Mouse (Mus musculus) ovary, postnatal 36 days (tissue): ENCODE results near the gene Slc29a1.
"Not testable (repeated sequence)": the region's sequence is repeated elsewhere in the genome, so short reads cannot be mapped to it uniquely, and the experiment has no call there.

Experiments used
- DNase-seq: peaks from one replicate; pipeline ENCODE4 v3.0.0; 2022; ENCODE audit warnings: low spot score, mixed read lengths

Slc29a1 gene

DNA sequence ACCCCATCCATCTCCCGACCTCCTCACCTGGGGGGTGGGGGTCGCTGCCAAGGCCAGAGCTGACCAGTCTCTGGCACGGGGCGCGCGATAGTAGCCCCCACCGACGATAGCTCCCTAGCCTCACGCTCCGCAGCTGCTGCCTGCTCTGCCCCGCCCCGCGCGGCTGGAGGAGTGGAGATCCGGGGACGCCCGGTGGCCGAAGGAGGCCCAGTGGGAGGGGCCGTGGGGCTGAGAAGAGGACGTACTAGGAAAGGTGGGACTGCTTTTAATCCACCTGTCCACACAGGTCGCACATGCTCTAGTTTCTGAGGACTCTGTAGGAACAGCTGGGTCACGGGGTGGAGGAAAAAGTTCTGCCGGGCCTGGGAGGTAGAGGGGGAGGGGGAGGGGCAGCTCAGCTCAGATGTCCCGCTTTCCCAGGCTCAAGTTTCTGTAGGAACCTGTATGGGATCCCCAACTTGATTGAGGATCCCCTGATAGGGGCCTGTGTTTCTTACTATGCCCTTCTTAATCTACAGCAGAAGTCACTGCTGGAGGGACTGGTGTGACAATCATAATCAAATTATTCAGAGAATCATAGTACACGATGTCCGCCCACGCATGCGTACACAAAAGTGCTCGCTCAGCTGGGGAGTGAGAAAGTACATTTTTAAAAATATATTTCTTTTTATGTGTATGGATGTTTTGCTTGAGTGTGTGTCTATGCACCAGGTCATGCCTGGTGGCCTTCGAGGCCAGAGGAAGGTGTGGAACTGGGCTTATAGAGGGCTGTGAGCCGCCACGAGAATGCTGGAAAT lies at the start of gene Slc29a1:
Gene Slc29a1 (minus strand): TSS at position 161 of the 797 bp plus-strand sequence.
- peak; percentile 75 for DNase-seq

DNA sequence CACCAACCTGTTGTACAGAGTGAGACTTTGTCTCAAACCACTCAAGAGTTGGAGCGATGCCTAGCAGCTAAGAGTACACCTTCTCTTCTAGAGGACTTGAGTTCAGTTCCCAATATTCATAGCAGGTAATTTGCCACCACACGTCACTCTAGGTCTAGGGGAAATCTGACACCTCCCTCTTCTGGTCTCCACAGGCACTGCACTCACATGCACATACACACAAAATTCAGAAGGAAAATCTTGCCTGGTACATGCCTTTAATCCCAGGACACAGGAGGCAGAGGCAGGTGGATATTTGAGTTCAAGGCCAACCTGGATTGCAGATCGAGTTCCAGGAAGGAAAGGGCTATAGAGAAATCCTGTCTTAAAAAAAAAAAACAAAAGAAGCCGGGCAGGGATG lies 44.8 kb upstream of the Slc29a1 start:
- DNase-seq, result no peak

DNA sequence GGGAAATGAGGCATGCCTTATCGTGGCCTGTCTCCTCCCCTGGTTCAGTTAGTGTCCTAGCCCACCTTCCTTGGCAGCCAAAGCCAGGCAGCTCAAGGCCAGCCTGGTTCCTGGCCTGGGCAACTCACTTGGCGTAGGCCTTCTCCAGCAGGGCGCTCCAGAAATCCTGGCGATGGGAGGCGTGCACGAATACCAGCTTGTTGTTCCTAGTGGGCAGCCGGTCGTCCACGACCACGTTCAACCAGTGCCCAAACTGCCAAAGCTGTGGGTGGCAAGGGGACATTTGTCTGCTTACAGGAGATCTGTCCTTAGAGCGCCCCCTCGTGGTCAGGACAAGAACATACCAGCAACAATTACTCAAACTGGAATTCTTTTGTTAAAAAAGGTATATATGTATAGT lies 43.3 kb upstream of the Slc29a1 start:
- DNase-seq, result peak; percentile 70

DNA sequence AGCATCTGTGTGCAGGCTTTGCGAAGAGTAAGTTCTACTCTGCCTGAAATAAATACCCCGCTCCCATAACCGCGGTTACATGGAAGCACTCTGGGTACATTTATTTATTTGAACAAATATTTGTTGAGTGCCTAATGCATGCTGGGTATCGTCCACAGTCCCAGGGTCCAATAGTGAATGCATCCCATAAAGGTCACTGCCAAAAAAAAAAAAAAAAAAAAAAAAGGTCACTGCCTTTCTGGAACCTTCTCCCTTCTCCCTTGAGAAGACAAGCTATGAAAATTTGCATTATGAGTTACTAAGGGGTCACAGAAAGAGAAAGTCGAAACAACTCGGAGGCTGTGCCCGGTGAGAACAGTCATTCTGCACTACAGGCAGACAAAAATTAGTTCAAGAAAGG lies 42.6 kb upstream of the Slc29a1 start:
- no peak for DNase-seq

DNA sequence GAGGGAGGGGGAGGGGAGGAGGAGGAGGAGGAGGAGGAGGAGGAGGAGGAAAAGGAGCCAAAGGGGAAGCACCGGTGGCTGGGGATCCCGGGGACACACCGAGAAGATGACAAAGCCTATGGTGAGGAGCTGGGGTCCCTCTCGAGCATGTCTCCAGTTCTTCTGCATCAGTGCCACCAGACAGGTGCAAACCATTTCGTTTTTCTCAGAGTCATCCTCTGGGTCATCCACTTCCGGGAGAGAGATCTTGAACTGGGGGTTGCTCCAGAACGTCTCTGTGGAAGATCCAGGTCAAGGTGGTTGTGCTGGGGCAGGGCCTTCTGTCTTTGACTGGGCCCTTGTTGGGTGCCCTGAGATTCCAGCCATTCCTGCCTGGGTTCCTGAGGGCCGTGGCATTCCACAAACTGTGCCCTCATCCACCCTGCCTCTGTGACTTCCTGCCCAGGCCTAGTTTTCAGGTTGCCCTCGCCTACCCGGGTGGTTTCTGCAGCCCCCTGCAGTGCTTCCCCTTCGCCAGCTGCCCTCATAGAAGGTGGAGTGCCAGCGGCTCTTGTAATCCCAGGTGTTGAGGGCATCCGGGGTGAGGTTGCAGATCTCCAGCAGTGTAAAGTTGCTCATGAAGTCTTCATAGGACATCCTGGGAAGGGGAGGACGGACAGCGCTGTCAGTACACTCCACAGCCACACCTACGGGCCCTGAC lies 39.3 kb upstream of the Slc29a1 start:
- no peak for DNase-seq

DNA sequence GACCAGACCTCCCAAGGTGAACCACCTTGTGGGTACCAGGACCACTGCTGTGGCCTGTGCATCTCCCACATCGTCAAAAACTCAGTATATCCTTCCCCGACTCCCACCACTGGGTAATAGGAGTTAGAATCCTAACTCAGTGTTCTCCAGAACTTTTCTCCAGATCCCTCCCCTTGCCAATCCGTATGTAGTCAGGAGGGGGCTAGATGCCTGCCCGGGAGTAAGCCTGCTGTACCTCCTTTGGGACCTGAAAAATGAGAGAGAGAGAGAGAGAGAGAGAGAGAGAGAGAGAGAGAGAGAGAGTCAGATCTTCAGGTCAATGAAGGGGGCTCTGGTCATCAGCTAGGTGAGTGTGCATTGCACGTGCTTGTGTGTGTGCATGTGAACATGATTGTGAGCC lies 34.6 kb upstream of the Slc29a1 start:
- no peak for DNase-seq

DNA sequence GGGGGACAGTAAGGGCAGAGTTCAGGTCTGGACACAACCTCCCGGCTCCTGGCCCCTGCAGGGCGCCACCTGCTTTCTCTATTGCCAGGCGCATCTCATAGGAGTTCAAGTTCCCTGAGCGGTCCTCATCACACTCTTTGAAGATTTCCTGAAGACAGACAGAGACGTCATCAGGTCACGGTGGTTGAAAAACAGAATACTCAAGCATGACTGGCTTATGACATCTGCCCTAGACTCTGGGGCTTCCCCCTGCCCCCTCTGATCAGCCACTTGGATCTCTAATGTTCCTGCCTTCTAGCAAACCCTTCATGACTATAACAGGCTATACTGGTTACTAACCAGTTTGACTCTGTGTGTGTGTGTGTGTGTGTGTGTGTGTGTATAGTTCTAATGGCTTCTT lies 32.5 kb upstream of the Slc29a1 start:
- DNase-seq, result no peak

DNA sequence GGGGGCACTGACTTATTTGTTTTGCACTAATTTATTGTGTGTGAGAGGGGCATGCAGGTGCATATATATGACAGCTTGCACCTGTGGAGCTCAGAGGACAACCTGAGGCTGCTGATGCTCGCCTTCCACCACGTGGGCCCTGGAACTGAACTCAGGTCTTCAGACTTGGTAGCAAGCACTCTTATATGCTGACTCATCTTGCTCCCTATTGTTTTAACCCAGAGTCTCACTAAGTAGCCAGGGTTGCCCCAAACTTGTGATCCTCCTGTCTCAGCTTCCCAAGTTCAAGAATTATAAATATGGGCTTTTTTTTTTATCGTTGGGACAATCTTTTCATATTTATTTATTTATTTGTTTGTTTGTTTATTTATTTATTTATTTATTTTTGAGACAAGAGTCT lies 31.6 kb upstream of the Slc29a1 start:
- DNase-seq, result no peak

DNA sequence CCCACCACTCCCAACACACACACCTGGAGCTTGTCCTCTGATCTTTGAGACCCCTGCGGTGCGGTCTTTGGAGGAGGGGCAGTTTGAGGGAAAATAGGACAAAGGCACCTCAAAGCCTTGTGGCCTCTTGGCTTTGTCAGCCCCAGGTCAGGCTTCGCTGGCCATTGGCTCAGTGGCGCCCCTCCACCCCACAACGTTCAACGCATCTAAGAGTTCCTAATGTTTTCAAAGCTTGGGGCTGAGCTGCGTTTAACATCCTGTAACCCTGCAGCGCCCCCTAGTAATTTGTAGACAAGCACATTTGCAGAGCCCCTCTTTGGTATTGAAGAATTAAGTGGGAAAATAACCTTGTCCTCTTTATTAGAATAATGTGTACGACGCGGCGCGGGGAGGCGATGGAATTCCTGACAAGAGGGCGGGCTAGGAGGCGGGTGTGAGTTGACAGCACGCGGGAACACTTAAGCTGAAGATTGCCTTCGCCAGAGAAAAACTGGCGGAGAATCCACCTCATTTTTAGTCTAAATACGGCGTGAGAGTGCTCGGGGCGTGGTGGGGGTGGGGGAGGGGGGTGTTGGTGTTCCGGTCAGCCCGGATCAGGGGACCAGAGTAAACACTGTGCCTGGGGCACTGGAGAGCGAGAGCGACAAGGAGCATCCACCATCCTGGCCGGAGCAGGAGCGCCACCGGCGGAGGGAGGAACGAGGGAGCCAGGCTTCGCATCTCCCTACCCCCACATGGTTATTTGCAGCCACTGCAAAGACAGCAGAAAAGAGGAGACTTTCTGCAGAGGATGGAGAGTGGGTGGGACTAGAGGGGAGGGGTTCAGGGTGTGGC lies 30.7 kb upstream of the Slc29a1 start:
- DNase-seq, result peak; percentile 59

DNA sequence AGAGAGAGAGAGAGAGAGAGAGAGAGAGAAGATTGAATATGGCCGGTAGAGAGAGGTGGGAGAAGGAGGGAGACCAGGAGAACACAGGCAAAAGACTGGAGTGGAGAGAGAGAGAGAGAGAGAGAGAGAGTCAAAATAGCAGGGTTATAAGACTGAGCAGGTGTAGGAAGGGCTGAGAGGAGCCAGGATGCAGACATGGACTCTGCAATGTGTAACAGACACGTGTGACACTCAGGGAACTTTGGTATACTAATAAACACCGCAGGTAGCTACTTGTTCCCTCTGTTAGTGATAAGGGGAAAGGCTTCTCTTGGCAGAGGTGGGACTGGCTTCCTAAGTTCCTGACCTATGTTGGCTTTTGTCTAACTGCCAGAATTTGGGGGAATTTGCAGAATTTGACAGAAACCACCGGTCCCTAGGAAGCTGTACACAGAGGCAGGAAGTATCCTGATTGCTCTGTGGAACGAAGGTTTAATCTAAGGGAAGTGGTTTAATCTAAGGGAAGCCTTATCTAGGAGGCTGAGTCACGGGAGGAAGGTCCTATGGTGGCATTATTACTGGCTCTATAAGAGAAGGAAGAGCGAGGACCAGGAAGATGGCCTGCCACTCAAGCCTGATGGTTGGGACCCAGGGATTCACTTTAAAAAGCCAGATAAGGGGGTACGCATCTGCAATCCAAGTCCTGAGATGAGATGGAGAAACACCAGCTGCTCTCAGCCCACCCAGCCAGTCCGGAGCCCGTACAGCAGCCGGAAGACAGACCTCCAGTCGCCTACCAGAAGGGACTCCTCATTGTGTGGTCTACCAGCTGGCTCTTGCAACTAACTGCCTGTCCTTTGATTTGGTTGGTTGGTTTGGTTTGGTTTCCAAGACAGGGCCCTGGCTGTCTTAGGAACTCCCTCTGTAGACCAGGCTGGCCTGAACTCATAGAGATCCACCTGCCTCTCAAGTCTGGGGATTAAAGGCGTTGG lies 29.8 kb upstream of the Slc29a1 start:
- no peak for DNase-seq

DNA sequence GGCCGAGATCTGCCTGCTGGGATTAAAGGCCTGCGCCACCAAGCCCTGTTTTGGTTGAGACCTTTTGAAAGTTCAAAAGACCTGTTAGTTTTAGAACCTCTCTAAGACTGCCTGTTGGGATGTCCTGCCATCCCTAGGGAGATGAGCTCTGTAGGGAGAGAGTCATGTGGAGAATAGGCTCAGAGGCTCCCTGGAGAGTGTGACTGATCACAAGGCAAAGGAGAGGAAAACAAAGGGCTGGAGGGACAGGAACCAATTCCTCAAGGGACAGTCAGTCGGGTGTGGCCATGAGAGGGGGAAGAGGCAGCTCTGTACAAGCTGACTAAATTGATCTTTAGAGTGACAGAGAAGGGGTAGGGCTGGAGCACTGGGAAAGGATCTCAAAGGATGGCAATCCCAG lies 28.8 kb upstream of the Slc29a1 start:
- DNase-seq, result no peak

DNA sequence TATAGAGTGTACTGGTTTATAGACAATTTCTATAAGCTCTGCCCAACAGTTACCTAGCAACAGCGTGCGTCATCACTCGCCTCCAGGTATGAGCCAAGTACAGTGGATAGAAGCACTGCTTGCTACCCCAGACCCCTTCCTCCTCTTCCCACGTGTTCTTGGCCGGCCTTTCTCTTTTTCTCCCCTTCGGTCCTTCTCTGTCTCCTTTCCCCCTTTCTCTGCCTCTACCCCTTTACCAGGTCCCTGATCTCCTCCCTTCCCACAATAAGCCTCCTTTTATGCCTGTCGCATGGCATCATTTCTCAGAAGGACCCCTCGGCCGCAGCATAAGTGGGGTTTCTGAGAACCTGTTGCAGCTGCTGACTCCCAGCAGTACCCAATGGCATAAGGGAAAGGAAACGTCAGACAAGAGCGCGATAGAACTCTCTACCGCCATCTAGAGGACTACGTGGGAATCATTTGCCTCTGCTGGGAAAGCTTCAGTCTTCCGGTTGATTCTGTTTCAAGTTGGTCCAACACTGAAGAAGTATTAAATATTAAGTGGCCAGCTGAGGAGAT lies 27.2 kb upstream of the Slc29a1 start:
- DNase-seq, result peak; percentile 31

DNA sequence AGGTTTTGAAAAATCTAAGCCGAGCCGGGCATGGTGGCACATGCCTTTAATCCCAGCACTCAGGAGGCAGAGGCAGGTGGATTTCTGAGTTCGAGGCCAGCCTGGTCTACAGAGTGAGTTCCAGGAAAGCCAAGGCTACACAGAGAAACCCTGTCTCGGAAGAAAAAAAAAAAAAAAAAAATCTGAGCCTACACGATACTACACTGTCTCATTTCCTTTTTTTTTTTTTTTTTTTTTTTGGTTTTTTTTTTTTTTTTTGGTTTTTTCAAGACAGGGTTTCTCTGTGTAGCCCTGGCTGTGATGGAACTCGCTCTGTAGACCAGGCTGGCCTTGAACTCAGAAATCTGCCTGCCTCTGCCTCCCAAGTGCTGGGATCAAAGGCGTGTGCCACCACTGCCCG lies 24.0 kb upstream of the Slc29a1 start:
- not testable (repeated sequence) for DNase-seq

DNA sequence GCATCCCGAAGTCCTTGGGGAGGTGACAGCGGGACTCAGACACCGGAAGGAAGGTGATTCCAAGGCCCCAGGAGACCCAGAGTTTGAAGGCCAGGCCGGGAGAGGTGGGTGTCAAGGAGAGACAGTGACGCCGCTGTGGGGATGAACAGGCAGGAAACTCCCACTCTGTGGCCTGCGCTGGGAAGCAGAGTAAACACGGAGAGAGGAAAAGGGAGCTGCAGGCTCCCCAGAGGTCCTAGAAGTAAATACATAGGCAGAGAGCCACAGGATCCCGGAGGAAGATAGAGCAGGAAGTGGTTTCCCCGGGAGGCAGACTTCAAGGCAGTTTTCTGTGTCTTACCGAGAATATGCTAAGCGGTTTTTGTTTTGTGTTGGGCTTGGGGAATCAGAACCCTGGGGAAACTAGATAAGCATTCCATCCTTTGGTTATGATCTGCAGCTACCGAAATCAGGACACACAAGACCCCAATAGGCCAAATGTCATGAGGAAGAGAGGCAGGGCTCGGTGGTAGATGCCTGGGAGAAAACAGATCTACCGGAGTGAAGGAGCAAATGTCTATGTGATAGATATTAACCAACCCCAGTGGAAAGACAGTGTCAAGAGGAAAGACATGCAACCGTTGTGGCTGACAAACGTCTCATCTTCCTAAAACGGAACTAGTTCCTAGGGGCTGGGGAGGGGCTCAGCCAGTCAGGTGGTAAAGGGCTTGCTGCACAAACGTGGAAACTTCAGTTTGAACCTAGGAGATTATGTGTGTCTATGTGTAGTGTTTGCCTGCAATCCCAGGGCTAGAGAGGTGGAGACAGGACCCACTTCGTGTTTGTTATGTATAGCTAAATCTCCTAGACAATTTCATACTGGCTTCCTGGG lies 20.2 kb upstream of the Slc29a1 start:
- DNase-seq, result peak; percentile 34

DNA sequence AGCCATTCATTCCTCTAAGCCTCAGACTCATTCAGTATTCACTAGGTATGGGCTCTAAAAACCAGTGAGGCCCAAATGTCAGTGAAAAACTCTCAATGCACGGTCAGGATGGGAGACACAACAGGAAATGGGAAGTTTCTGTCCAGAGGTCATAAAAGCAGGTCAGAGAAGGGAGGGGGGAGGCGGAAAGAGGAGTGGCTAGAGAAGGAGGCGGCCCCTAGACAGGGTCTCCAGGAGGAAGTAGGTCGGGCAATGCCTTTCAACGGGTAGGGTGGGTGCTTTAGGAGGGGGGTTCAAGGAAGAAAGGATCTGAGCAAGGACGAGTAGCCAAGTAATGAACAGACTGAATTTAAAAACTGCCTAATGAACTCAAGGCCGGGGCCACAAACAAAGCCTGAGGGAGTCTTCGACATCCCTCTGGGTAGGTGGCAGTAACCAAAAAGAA lies 19.6 kb upstream of the Slc29a1 start:
- DNase-seq, result peak; percentile 24

DNA sequence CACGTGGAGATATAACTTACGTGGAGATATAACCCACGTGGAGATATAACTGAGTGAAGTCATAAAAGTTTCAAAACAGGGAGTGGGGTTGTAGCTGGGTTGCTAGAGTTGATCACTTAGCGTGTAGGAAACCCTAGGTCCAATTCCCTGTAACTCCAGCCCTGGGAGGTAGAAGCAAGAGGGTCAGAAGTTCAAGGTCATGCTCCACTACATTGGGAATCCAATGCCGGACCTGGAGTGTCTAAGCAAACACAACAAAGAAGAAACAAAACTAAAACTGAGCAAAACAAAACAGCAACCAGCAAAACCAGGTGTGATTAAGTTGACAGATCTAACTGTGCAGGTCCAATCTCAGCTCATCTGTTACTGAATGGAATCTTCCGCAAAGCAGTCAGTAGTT lies 18.2 kb upstream of the Slc29a1 start:
- DNase-seq, result no peak

DNA sequence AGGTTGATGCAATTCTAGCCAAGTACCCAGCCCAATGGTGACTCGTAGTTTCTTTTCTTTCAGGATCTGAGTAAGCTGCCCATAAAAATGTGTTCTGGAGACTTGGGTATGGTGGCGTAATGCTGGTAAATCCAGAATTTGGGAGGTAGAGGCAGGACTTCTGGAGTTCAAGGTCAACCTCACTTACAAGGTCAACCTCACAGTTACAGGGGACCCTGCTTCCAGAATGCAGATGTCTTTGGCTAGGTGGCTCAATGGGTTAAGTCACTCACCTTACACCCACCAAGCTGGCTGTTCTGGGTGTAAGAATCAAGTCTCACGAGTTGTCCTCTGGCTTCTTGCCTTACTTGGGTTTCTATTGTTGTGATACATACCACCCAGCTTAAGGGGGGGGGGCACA lies 17.3 kb upstream of the Slc29a1 start:
- no peak for DNase-seq

DNA sequence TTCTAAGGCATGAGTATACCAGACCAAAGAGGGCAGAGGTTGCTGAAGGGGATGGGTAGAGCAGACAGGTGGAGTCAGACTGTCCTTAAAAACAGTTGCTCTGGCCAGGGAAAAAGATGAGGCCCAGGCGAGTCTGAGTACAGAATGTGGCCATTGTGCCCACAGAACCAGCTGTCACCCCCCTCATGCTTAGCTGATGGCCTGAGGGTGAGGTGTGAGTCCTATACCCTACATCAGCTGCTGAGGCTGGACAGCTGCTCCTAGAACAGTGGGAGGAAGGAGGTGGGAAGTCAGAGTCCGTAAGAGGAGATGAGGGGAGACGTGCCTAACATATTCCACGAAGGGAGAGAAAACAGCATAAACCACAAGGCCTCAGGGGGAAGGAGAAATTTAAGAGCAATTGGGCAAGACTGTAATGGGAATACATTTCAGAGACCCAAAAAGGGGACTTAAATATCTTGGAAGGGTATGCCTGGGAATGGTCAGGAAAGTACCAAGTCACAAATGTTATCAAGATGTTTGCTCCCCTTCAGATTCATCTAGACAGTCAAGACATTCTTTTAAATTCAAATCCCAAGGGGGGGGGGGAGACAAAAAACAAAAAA lies 16.7 kb upstream of the Slc29a1 start:
- no peak for DNase-seq

DNA sequence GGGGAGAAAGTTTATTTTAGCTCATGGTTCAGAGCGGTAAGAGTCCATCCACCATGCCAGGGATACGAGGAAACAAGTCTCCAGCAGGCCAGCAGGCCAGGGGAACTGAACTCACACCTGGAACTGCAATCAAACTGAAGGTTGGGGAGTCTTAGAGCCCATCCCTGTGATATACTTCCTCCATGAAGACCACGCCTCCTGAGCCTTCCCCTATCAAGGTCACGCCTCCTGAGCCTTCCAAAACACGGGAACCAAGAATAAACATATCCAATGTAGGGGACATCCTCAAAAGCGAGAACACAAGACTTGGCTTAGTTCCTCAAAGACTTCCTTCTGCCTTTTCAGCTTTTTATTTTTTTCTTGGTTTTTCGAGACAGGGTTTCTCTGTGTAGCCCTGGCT lies 13.5 kb upstream of the Slc29a1 start:
- no peak for DNase-seq

DNA sequence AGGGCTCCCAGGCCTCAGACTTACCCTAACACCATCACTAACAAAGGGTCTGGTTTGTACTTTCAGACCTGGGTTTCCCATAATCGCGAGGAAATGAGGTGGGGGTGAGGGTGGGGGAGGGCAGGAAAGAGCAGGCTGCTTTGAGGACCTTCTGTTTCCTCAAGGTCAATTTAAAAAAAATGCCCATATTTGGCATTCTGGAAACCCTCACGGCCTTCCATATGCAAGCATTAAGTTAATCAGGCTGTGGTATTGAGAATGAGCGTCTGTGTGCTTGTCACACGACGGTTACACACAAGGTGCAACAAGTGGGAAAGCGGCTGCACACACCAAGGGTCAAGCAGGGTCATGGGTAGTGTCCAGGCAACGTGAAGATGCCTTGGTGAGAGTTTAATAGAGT lies 12.6 kb upstream of the Slc29a1 start:
- DNase-seq, result no peak
